Mouse (Mus musculus) kidney, postnatal 0 days (tissue): ENCODE data around the gene Tada3. TPM values are rescaled to one million over a fixed set of nuclear protein-coding genes. Genes with fewer than 3 reads are reported as not detected.

Experiments used
- ATAC-seq: fragments of 200-750 bp; cut with Nextera tagmentation; replicated peaks from 2 replicates; pipeline ENCODE4 v1.8.0; 2017; ENCODE audit warnings: low read depth, moderate number of reproducible peaks, moderate TSS enrichment, moderate library complexity; ENCODE audit not compliant: low FRiP score
- DNase-seq: peaks from one replicate; pipeline ENCODE4 v3.0.0-alpha.2; 2016; ENCODE audit warnings: low spot score
- H3K27ac ChIP-seq: fragments of 300-500 bp; sonication (generic); 2 replicates; pipeline ENCODE4 v1.5.1; 2014; ENCODE audit warnings: mild to moderate bottlenecking
- H3K27me3 ChIP-seq: fragments of 300-500 bp; sonication (generic); 2 replicates; pipeline ENCODE4 v1.6.1; 2014; ENCODE audit warnings: low read length, mixed read lengths; ENCODE audit not compliant: insufficient read depth
- H3K36me3 ChIP-seq: fragments of 300-500 bp; sonication (generic); 2 replicates; pipeline ENCODE4 v1.6.1; 2014; ENCODE audit warnings: low read length, mixed read lengths; ENCODE audit not compliant: insufficient read depth
- H3K4me1 ChIP-seq: fragments of 300-500 bp; sonication (generic); replicated peaks from 2 replicates; pipeline ENCODE4 v1.6.1; 2014; ENCODE audit warnings: antibody characterized with exemption, low read length, mixed read lengths; ENCODE audit not compliant: insufficient read depth
- H3K4me2 ChIP-seq: fragments of 300-500 bp; sonication (generic); 2 replicates; pipeline ENCODE4 v1.6.1; 2014; ENCODE audit warnings: mild to moderate bottlenecking, low read length, moderate library complexity, mixed read lengths
- H3K4me3 ChIP-seq: fragments of 300-500 bp; sonication (generic); replicated peaks from 2 replicates; pipeline ENCODE4 v1.5.1; 2014; ENCODE audit warnings: low read depth, low read length
- H3K9ac ChIP-seq: fragments of 300-500 bp; sonication (generic); 2 replicates; pipeline ENCODE4 v1.6.1; 2014; ENCODE audit warnings: low read depth, low read length
- H3K9me3 ChIP-seq: fragments of 300-500 bp; sonication (generic); replicated peaks from 2 replicates; pipeline ENCODE4 v1.6.1; 2016; ENCODE audit warnings: low read length, inconsistent platforms, mixed read lengths
- CTCF ChIP-seq: IDR thresholded peaks from 2 replicates; pipeline ENCODE4 v1.5.1; 2016; ENCODE audit warnings: antibody characterized with exemption, low read depth, mild to moderate bottlenecking, moderate library complexity
- WGBS: fragments of 180-500 bp; shearing (Covaris S2); extraction: QIAGEN DNeasy Blood & Tissue Kit; methylation state at CpG from one replicate; pipeline ENCODE4 v1.1.7; 2014; 5-methylcytosine and 5-hydroxymethylcytosine counted together
- polyA plus RNA-seq: library from polyadenylated mRNA; unstranded; fragments of >200 nt; fragmentation: Nextera tagmentation; extraction: Ambion mirVana; gene quantifications from 2 replicates; pipeline ENCODE4 v1.2.1, GENCODE M21; 2015

Tada3 gene
- polyA plus RNA-seq, result 37.9 and 39.9 TPM in 2 replicates

DNA sequence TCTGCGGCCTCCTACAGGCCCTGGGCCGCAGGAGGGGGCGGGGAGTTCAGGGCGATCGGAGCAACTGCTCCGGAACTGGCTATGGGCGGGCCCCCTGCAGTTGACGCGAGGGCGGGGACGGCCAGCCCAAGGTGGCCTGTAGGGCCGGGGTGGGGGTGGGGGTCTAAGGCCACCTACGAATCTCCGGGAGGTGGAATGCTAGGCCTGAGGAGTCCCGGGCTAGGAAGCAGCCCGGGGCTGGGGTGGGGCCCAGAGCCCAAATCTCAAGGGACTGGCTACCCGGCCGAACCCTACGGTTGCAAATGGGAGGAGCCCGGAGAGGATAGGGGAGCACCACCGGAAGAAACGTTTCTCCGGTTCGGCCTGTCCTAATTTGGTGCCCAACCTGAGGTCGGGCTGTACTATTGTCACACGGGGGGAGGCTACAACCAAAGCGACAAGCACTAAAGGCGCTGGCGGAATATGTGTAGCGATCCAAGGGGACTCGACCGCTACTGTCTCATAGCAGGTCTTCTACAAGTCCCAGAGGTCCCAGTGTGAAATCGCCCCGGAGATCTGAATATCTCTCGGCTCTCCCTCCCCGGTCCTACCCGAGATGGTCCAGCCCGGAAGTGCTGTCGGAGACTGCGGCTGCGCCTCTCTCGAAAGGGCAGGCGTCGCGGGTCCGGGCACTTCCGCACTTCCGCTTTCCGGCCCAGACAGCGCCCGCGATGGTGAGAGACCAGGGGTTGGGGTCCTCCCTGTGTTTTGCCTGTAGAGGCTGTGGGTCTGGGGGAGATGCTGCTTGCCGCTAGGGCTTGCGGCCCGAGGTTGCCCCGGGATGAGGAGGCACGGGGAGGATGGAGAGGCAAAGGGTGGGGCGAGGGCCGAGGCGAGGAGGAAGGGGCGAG lies at the start of gene Tada3, which contains the start of gene Arpc4:
Gene Tada3, minus strand, starts transcription at position 388 of the 890 bp plus-strand sequence.
Gene Arpc4, plus strand, starts transcription at position 620 of the 890 bp plus-strand sequence.
- H3K27ac ChIP-seq, result peak within 1 kb of the TSS; percentile 95
- DNase-seq (peak; percentile 99), ATAC-seq (peak; percentile 95)
- peak within 1 kb of the TSS; percentile 52 for H3K4me2 ChIP-seq
- peak; percentile 35; the same call in 1 of the 2 replicates for TF ChIP-seq CTCF
- H3K9ac ChIP-seq, result peak within 1 kb of the TSS; percentile 86
- H3K4me1 ChIP-seq, result peaks cover 4% of the 10 kb centered on the region
- no peaks in the 10 kb centered on the region for H3K27me3 ChIP-seq
- peak within 1 kb of the TSS; percentile 72 for H3K4me3 ChIP-seq
- under 1% methylated on average over 60 of the region's 61 CpGs for WGBS
- peaks cover 40% of the 10 kb centered on the region for H3K36me3 ChIP-seq
- no peaks in the 10 kb centered on the region for H3K9me3 ChIP-seq

DNA sequence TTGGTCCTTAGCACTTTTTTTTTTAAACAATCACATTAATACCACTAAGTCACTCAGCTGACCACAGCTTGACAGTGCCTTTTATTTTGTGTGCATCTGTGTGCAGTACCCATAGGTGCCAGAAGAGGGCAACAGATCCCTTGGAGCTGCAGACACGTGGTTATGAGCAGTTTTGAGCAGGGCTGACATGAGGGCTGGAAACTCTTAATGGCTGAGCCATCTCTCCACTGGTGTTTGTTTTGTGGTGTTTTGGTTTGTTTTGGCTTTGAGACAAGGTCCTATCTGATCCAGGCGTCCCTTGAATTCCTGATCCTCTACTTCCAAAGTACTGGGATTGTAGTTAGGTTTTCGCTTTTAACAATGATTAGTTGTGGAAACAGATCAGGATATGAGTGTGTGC lies 49.7 kb upstream of the Tada3 start:
- Histone ChIP-seq H3K4me2 (no peak overlapping the region), H3K9ac (no peak overlapping the region), H3K9me3 (no peaks in the 10 kb centered on the region), H3K36me3 (no peaks in the 10 kb centered on the region), H3K27me3 (no peaks in the 10 kb centered on the region), H3K4me3 (no peak overlapping the region), H3K27ac (no peak overlapping the region), H3K4me1 (no peaks in the 10 kb centered on the region)
- ATAC-seq, result no peak
- TF ChIP-seq CTCF, result peak; percentile 79
- 56% methylated on average over 3 of the region's 3 CpGs for WGBS
- peak; percentile 67 for DNase-seq

DNA sequence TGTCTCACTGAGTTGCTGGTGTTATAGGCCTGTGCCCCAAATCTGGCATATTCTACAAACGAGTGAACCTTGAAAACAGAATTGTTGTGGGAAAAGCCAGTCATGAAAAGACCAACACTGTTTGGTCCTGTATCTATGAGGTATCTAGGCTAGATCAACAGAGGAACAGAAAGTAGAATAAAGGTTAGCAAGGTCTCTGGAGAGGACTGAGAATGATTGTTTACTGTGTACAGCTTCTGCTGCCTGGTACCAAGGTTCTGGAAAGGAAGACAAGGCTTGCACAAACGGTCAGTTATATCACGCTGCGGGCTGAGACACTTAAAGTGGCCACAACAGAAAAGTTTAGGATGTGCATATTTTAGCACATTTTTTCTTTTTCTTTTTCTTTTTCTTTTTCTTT lies 49.0 kb upstream of the Tada3 start:
- WGBS, result 92% methylated on average over 4 of the region's 4 CpGs
- no peak for TF ChIP-seq CTCF
- Histone ChIP-seq H3K27ac (no peak overlapping the region), H3K27me3 (no peaks in the 10 kb centered on the region), H3K4me3 (no peak overlapping the region), H3K4me1 (no peaks in the 10 kb centered on the region), H3K9me3 (no peaks in the 10 kb centered on the region), H3K4me2 (no peak overlapping the region), H3K36me3 (no peaks in the 10 kb centered on the region), H3K9ac (no peak overlapping the region)
- no peak for ATAC-seq
- DNase-seq, result no peak

DNA sequence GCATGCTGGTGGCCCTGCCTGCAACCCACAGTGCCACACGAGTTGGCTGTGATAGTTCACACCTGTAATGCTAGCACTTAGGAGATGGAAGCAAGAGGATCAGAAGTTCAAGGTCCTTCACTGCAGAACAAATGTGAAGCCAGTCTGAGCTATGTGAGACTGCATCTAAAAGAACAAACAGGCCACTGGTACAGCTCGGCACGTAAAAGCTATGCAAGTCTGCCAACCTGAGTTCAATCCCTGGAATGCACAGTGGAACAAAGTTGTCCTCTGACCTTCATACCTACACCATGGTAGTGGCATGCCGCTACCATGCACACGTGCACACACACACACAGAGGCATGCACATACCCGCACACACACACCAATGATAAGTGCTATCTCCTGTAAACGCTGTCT lies 46.5 kb upstream of the Tada3 start:
- no peaks in the 10 kb centered on the region for H3K4me1 ChIP-seq
- no peak for ATAC-seq

DNA sequence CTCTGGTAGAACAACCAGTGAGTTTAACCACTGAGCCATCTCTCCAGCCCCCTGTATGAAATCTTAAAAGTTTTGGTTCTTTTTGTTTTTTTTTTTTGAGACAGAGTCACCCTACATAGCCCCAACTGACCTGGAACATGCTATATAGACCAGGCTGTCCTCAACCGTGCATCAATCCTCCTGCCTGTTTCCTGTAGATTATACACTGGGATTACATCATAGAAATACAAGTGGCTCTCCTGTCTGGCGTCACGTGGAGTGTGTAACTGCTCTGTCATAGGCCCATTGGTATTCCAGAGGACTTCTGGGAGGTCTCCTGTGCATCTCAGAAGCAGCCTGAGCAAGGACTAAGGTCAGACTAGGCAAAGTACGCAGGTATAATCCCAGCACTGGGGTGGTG lies 45.3 kb upstream of the Tada3 start:
- Histone ChIP-seq H3K9me3 (no peaks in the 10 kb centered on the region), H3K27ac (no peak overlapping the region), H3K36me3 (no peaks in the 10 kb centered on the region), H3K4me2 (no peak overlapping the region), H3K9ac (no peak overlapping the region), H3K4me1 (peaks cover 3% of the 10 kb centered on the region), H3K4me3 (no peak overlapping the region), H3K27me3 (no peaks in the 10 kb centered on the region)
- no peak for DNase-seq
- ATAC-seq, result no peak
- no peak for TF ChIP-seq CTCF
- 73% methylated on average over 4 of the region's 4 CpGs for WGBS

More for the DNA sequence above, 46.5 kb upstream of the Tada3 start:
- DNase-seq, result no peak
- Histone ChIP-seq H3K27me3 (no peaks in the 10 kb centered on the region), H3K4me2 (no peak overlapping the region), H3K9ac (no peak overlapping the region), H3K9me3 (no peaks in the 10 kb centered on the region), H3K36me3 (no peaks in the 10 kb centered on the region), H3K4me3 (no peak overlapping the region), H3K27ac (no peak overlapping the region)
- no peak for TF ChIP-seq CTCF
- 81% methylated on average over 7 of the region's 7 CpGs for WGBS

DNA sequence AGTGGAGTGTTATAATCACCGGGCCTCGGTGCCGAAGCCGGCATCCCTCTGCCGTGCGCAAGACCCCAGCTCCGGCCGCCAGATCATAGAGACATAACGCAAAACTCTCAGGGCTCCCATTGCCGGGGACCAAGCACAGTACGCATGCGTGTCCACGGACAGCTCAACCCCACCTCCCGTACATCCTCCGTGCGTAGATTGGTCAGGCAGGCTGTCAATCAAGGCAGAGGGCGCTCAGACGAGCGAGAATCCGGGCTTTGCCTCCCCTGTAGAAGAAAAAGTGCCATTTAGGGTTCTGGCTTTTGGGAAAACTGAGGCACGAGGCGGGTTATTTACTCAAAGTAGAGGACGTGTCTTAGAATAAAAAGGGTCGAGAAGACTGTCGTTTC lies 41.5 kb upstream of the Tada3 start, which contains the start of gene Rpusd3:
Gene Rpusd3, minus strand, starts transcription at position 142 of the 389 bp plus-strand sequence.
- ATAC-seq (peak; percentile 95), DNase-seq (peak; percentile 99)
- H3K27me3 ChIP-seq, result no peaks in the 10 kb centered on the region
- TF ChIP-seq CTCF, result no peak
- peak within 1 kb of the TSS; percentile 56 for H3K4me3 ChIP-seq
- peaks cover 7% of the 10 kb centered on the region for H3K4me1 ChIP-seq
- WGBS, result under 1% methylated on average over 25 of the region's 25 CpGs
- peaks cover 11% of the 10 kb centered on the region; the same call in 1 of the 2 replicates for H3K36me3 ChIP-seq
- peak within 1 kb of the TSS; percentile 72 for H3K27ac ChIP-seq
- peak within 1 kb of the TSS; percentile 55 for H3K9ac ChIP-seq
- peak within 1 kb of the TSS; percentile 75 for H3K4me2 ChIP-seq
- H3K9me3 ChIP-seq, result no peaks in the 10 kb centered on the region
